Mouse (Mus musculus): ENCODE data around the gene Sdhb. TPM values are rescaled to one million over a fixed set of nuclear protein-coding genes. Genes with fewer than 3 reads are reported as not detected.
A peak's percentile ranks its signal among the peaks of the same experiment; 100 is the strongest.

Sdhb gene
- polyA plus RNA-seq, 1 experiment, result 188 TPM

GRCm38 (mm10) chr4:140948481-140948880, 12.5 kb upstream of the Sdhb start:
- DNase-seq (ENCODE audit: low spot score), result no peak

- no peak for DNase-seq (ENCODE audit: low spot score)
These were observed 12.0 kb upstream of the Sdhb start for GRCm38 (mm10) chr4:140949052-140949451.

DNA sequence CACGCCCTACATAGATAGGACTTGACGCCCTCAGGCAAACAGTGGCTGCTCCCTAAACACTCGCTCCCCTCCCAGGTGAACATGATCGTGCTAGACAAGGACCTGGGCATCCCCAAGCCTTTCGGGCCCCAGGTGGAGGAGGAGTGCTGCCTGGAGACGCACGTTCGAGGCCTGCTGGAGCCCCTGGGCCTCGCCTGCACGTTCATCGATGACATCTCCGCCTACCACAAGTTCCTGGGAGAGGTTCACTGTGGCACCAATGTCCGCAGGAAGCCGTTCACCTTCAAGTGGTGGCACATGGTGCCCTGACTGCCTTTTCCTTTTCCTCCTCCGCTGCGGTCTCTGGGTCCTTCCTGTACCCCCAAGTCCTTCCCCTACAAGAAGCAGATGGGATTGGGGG, 11.4 kb upstream of the Sdhb start:
- DNase-seq (ENCODE audit: low spot score), result no peak

DNA sequence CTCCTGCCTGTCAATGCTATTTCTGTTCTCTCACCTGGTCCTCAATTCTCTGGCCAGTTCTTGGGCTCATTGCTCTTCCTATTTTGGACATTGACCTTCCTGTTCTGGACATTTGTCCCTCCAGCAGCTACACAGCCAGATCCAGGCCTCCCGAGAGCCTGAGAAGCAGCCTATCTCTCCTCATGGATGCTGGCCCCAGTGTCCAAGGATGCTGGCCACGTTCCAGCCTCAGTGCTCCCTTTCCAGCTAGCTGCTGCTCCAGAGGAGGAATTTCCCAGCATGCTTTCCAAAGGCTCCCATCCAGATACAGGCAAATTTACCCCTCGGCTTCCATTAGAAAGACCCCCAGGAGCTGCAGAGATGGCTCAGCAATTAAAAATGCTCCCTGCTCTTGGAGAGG, 10.4 kb upstream of the Sdhb start:
- no peak for DNase-seq (ENCODE audit: low spot score)

DNA sequence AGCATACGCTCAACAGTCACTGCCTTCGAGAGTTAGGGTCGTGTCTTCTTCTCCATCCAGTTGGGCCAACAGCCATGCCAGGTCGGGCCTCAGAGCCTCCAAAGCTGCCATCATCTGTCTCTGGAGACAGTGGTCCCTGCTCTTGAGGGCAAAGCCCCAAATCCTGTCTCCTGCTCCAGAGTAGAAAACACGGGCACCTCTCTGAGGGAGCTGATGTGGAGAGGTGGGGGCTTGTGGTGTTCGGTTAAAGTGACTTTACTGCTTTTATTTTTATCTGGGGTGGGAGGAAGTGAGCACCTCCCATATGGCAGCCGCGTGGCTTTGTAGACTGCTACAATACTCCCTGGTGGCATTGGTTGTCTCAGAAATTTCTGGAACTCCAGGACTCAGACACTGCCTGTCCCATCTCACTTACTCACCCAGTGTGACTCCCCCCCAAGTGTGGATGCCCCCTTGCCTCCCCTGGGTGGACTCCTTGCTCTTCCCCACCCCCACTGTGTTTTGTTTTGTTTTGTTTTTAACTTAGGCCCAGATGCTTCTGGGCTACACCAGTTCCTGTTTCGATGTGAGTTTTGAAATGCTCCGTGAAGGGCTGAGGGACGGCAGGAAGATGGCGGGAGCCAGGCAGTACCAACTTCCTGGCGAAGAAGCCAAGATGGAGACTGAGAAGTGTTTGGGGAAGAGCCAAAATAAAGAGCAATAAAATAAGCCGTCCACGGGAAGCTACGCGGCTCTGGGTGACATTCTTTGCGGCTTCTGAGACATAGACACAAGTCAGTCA, 9.0 kb upstream of the Sdhb start:
- DNase-seq (ENCODE audit: low spot score), result no peak

DNA sequence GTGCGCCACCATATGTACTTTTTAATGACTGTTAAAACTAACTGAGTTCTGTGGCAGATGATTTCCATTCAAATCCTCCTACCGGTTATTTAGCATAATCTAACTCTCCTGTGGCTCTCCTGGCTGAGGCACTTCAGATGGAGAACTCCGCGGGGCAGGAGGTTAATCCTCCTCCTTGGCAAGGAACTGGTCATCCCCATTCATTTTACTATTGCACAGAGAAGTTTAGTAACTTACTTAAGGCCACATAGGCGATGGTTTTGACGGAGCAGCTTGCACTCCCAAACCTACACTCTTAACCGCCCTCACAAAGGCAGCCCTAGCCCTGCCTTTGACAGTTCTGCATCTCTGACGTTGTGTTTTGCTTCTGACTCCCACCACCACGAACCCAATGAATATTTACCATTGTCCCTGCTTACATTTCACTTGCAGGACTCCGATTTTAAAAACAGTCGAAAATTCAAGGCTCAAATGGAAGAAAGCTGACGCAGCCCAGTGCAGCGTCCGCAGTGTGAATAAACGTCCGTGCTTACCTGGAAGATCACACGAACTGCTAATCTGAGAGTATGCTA, 3.8 kb upstream of the Sdhb start:
- DNase-seq (ENCODE audit: low spot score), result no peak

DNA sequence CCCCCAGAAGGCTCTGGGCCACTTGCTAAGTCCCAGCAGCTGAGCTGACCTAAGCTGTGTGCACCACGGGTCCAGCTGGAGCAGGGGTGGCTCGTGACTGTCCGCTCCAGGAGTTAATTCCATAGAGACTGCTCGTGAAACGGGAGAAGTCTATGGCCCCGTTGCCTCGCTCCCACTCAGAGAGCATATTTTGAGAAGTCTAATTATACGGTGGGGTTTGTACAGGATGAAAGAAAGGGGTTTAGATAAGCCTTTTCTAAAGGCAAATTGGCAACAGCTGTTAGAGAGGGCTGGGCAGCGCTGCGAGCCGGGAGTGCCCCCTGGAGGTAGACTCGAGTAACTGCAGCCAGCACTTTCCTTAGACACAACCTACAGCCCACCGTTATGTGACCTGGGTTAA, 3.3 kb upstream of the Sdhb start:
- peak; percentile 57 for DNase-seq (ENCODE audit: low spot score)

- no peak for DNase-seq (ENCODE audit: low spot score)
These were observed 2.7 kb upstream of the Sdhb start for GRCm38 (mm10) chr4:140958319-140958718.

- DNase-seq (ENCODE audit: low spot score), result no peak
These were observed 1.8 kb upstream of the Sdhb start for GRCm38 (mm10) chr4:140959128-140959679.

DNA sequence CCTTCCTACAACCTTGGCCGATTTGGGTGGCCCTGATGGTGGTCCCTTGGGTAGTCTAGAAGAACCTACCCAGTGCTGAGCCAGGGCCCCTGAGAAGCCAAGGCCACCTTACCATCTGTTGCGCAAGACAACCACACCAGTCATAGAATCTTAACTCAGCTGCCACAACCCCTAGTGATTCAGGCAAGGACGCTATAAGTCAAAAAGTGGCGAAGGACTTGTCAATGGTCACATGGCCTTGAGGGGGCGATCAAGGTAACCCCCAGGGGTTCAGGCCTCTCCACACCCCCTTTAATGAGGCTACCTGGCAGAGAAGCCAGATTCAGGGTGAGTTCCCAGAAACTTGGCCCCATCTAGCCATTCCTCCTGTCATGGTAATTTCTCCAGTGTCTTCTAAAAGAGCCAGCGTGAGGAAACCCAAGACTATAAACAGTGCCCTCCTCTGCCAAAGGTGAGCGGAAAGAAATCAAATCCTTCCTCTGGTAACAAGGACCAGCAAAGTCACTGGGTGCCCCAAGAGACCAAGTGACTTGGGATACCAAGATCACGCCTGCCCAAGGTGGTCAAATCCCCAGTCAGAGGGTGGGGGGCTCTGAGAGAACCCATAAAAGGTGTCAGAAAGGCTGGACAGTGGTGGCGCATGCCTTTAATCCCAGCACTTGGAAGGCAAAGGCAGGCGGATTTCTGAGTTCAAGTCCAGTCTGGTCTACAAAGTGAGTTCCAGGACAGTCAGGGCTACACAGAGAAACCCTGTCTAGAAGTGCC, 1.1 kb upstream of the Sdhb start:
- no peak for DNase-seq (ENCODE audit: low spot score)

DNA sequence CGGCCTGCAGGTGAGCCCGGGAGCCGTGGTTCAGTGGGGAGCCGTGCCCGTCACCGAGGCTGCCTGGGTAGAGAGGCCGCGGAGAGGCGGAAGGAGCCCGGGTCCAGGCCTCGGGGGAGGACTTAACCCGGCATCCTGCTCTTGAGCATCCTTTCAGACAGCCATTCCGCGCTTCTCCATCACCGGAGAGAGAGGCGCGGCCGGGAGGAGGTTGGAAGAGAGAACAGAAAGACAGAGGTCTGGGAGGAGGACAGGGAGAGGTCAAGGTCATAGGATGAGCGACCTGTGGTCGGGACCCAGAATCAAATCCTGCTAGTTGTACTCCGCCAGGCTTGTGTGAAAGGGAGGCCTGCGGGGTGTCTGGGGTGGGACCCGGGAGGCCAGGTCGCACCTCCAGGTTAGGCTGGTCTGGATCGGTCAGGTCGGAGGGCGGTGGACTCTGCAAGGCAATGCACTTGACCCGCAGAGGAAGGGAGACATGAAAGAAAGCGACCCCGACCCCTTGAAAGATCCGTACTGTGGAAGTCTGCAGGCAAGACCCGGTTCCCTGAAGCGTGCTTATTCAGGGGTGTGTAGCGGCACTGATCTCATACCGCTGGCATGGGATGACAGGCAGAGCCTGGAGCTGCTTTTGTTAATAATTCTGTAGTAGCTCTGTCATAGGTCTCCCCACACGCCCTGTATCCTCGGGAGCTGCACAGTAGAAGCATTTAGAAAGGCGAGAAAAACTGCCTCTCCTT, 634 bp downstream of the Sdhb start:
- DNase-seq (ENCODE audit: low spot score), result no peak

DNA sequence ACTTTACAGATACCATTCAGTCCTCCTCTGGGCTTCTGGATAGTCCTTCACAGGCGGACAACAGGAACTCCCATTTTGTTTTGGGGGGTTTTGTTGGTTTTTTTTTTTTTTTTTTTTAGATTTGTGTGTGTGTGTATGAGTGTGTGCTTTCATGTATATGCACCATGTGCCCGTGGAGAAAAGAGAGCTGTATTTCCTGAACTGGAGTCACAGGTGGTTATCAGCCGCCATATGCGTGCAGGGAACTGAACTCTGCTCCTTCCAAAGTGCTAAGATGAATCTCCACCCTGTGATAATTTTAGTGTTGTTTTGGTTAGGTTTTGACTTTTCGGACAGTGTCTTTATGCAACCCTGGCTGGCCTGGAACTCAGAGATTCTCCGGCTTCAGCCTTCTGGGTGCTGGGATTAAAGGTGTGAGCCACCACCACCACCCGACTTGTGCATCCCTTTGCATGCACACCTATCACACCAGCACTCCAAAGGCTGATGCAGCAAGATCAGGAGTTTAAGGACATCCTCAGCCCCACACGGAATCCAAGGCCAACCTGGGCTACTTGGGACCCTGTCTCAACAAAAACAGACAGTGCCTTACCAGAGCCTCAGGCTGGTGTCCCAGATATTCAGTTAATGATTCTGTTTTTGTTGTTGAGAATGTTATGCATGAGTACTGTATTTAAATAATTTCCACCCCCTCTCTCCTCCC, 1.4 kb downstream of the Sdhb start:
- no peak for DNase-seq (ENCODE audit: low spot score)

DNA sequence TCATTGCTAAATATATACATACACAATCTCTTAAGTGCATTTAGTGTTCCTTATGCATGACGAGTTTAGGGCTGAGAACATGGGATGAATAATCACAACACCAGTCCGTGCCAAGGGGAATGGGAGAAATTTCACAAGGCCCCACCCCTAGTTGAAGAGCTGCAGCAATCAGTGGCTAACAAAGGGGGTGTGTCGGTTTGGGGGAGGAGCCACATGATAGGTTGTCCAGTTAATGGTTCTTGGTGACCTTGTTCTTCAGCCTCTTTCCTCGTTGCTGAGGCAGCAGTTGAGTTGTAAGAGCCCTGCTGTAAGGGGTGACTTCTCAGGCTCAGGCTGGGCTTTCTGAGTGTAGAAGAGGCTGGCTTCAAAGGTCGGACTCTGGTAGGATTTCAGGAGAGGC, 1.9 kb downstream of the Sdhb start:
- no peak for DNase-seq (ENCODE audit: low spot score)

- DNase-seq (ENCODE audit: low spot score), result no peak
These were observed 3.1 kb downstream of the Sdhb start for GRCm38 (mm10) chr4:140963941-140964597.

DNA sequence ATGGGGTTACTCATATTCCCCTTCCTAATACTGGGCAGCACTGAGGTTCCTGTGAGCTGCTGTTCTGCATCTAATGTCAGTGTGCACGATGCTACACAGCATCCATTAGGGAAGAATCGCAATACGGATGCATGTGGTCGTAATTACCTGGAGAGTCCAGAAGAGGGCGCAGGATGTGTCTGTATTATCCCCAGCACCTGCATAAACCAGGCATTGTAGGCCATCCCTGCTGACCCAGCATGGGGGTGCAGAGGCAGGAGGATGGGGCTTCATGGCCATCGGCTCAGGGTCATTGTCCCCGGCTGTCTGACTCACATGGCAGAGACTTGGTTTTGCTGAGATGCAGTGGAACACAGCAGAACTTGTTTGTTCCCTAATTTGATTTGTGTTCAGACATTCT, 3.6 kb downstream of the Sdhb start:
- DNase-seq (ENCODE audit: low spot score), result peak; percentile 34

DNA sequence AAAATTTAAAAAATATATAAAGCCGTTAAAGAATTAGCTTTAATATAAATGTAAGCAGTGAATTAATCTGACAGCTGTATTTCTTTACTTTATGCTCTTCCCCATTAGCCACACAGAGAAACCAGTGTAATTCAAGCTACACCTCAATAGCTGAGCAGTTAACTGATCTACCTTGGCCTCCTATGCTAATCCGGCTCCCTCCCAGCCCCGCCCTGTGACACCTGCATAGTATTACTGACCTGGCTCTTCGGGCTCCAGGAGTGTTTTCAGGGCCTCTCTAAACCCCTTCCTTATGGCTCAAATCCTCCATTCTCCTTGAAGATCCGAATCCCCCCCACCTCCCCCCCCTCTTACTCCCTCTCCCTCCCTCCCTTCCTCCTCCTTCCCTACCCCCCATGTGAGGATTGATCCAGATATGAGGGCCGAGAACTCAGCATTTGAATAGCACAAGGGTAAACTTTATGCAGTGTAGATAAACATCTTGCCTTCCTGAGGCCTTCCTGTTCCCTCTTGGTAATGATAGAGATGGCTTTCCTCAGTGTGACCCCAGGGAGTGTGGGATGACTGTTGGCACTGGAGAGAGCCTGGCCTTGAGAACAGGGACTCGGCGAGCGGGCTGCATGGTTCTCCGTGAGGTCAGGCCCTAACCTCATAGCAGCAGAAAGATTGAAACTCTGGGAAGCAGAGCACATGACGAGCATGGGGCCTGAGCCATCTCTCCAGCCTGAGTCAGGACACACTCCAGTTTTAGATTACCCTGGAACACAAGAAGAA, 6.6 kb downstream of the Sdhb start:
- DNase-seq (ENCODE audit: low spot score), result no peak

- DNase-seq (ENCODE audit: low spot score), result no peak
These were observed 10.7 kb downstream of the Sdhb start for GRCm38 (mm10) chr4:140971691-140972090.

DNA sequence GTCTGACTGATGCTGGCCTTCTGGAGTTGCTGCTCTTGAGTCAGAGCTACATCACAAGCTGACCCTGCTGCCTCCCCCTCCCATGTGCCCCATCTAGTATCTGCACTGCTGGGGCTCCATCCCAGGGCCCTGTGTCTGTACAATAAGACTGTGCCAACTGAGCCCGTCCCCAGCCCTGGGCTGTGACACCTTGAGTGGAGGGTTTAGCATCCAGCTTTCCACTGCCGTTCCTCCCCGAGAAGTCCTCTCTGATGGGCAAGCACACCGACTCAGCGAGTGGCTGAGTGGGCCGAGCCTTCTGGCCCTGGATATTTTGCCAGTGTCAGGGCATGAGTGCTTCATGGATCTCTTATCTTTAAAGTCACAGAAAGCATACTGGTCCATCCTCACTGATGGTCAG, 13.4 kb downstream of the Sdhb start:
- DNase-seq (ENCODE audit: low spot score), result no peak

GRCm38 (mm10) chr4:140975356-140975755, 14.4 kb downstream of the Sdhb start:
- DNase-seq (ENCODE audit: low spot score), result no peak

GRCm38 (mm10) chr4:140977278-140977677, 16.3 kb downstream of the Sdhb start:
- no peak for DNase-seq (ENCODE audit: low spot score)

All from urinary bladder, adult 2 months (tissue).